In genomic region chr5:149198782-149199181, GRCm38 (mm10) we compare ENCODE assay signal across 27 mouse cellular contexts. TPM values are rescaled to one million over a fixed set of nuclear protein-coding genes. Genes with fewer than 3 reads are reported as not detected.
DNase-seq lines count a peak whose midpoint lies in the region; ATAC-seq and TF ChIP-seq lines count a peak whose summit lies in the region.
"Had no signal": no experiment of that assay in that cellular context is flagged by ENCODE, and none has a peak within 500 bp of the region (broad histone marks: within the 10 kb centered on the region; RNA-seq: fewer than 3 reads in every experiment).

No protein-coding gene starts in this region.

- TF ChIP-seq POLR2A in kidney, adult 2 months (IDR thresholded peaks at IDR 0.05; ENCODE audit: low read depth, low read length): no peak
- no peak for TF ChIP-seq POLR2A in liver, adult 2 months (IDR thresholded peaks at IDR 0.05; ENCODE audit: extremely low read depth, insufficient read depth, low read length)
- TF ChIP-seq POLR2A in testis, adult 2 months (IDR thresholded peaks at IDR 0.05; ENCODE audit: control insufficient read depth, low read depth, low read length): no peak

- no peak overlapping the region for H3K4me3 ChIP-seq in kidney, adult 2 months (ENCODE audit: insufficient read depth, low read depth, low read length)
- no peak overlapping the region for H3K4me3 ChIP-seq in liver, adult 2 months (ENCODE audit: insufficient read depth, low read depth, low read length)
- H3K4me3 ChIP-seq in liver, embryonic 12.5 days: no peak overlapping the region
- no peak overlapping the region for H3K4me3 ChIP-seq in liver, postnatal 0 days (ENCODE audit: low read depth, low read length)
- H3K4me3 ChIP-seq in liver, embryonic 11.5 days (ENCODE audit: low read depth, low read length): no peak overlapping the region
- peak overlapping the region; percentile 8; the same call in 1 of the 2 replicates for H3K4me3 ChIP-seq in testis, adult 2 months (ENCODE audit: control insufficient read depth, low read depth, low read length)
- H3K4me3 ChIP-seq: embryonic facial prominence, embryonic 13.5 days; embryonic facial prominence, embryonic 15.5 days; erythroblast, embryonic 14.5 days; forebrain, embryonic 10.5 days; forebrain, embryonic 12.5 days had no signal

- H3K36me3 ChIP-seq in kidney, adult 2 months (ENCODE audit: control insufficient read depth, insufficient read depth, low read length): no peaks in the 10 kb centered on the region; the same call in 1 of the 2 replicates
- peaks cover 39% of the 10 kb centered on the region for H3K36me3 ChIP-seq in liver, adult 2 months (ENCODE audit: control insufficient read depth, insufficient read depth, low read length)
- peaks cover 93% of the 10 kb centered on the region for H3K36me3 ChIP-seq in liver, embryonic 12.5 days
- peaks cover 70% of the 10 kb centered on the region for H3K36me3 ChIP-seq in liver, postnatal 0 days (replicated peaks; ENCODE audit: insufficient read depth, low read length)
- peaks cover 42% of the 10 kb centered on the region for H3K36me3 ChIP-seq in liver, embryonic 11.5 days (ENCODE audit: control insufficient read depth, insufficient read depth, low read length)
- peaks cover 8% of the 10 kb centered on the region for H3K36me3 ChIP-seq in testis, adult 2 months (ENCODE audit: control insufficient read depth, insufficient read depth, low read length)

- H3K27me3 ChIP-seq in kidney, adult 2 months (replicated peaks; ENCODE audit: control insufficient read depth, insufficient read depth, low read length): no peaks in the 10 kb centered on the region
- H3K27me3 ChIP-seq in liver, adult 2 months (ENCODE audit: control insufficient read depth, insufficient read depth, low read length): no peaks in the 10 kb centered on the region
- H3K27me3 ChIP-seq in liver, embryonic 12.5 days (replicated peaks): no peaks in the 10 kb centered on the region
- H3K27me3 ChIP-seq in liver, postnatal 0 days (ENCODE audit: insufficient read depth, low read length): no peaks in the 10 kb centered on the region
- no peaks in the 10 kb centered on the region for H3K27me3 ChIP-seq in liver, embryonic 11.5 days (replicated peaks; ENCODE audit: control insufficient read depth, insufficient read depth, low read length)
- H3K27me3 ChIP-seq in testis, adult 2 months (ENCODE audit: control insufficient read depth, insufficient read depth, low read length): no peaks in the 10 kb centered on the region
- H3K27me3 ChIP-seq: CH12.LX; embryonic facial prominence, embryonic 13.5 days; embryonic facial prominence, embryonic 15.5 days; forebrain, embryonic 12.5 days had no signal

- H3K9ac ChIP-seq in liver, adult 2 months (ENCODE audit: low read depth, low read length): no peak overlapping the region
- no peak overlapping the region for H3K9ac ChIP-seq in liver, embryonic 12.5 days
- peak overlapping the region; percentile 7; the same call in 1 of the 2 replicates for H3K9ac ChIP-seq in liver, postnatal 0 days (replicated peaks)
- no peak overlapping the region for H3K9ac ChIP-seq in liver, embryonic 11.5 days (ENCODE audit: low read depth, low read length)
- H3K9ac ChIP-seq: embryonic facial prominence, embryonic 13.5 days; embryonic facial prominence, embryonic 15.5 days; forebrain, embryonic 12.5 days had no signal

- no peaks in the 10 kb centered on the region for H3K9me3 ChIP-seq in liver, embryonic 12.5 days (replicated peaks)
- no peaks in the 10 kb centered on the region for H3K9me3 ChIP-seq in liver, postnatal 0 days (ENCODE audit: low read length)
- no peaks in the 10 kb centered on the region for H3K9me3 ChIP-seq in liver, embryonic 11.5 days (ENCODE audit: control insufficient read depth, low read length)
- H3K9me3 ChIP-seq: embryonic facial prominence, embryonic 13.5 days; embryonic facial prominence, embryonic 15.5 days; forebrain, embryonic 10.5 days; forebrain, embryonic 12.5 days had no signal

- H3K4me2 ChIP-seq in liver, embryonic 12.5 days: no peak overlapping the region
- H3K4me2 ChIP-seq in liver, postnatal 0 days (ENCODE audit: low read depth, low read length): no peak overlapping the region
- no peak overlapping the region for H3K4me2 ChIP-seq in liver, embryonic 11.5 days
- H3K4me2 ChIP-seq: embryonic facial prominence, embryonic 13.5 days; embryonic facial prominence, embryonic 15.5 days; forebrain, embryonic 12.5 days had no signal

- no peak for TF ChIP-seq CTCF in kidney, adult 2 months (conservative IDR thresholded peaks at IDR 0.05; ENCODE audit: insufficient read depth, insufficient read length, low read depth, low read length)
- TF ChIP-seq CTCF in liver, adult 2 months (IDR thresholded peaks at IDR 0.05; ENCODE audit: low read depth, low read length): no peak
- no peak for TF ChIP-seq CTCF in liver, postnatal 0 days (IDR thresholded peaks at IDR 0.05; ENCODE audit: low read depth)
- TF ChIP-seq CTCF in testis, adult 2 months (IDR thresholded peaks at IDR 0.05; ENCODE audit: control insufficient read depth, insufficient read depth, insufficient replicate concordance, low read depth, low read length): no peak

- peak; percentile 42 for DNase-seq in kidney, adult 2 months
- DNase-seq in kidney, adult 18-20 months: no peak
- peak; percentile 93 for DNase-seq in liver, adult 2 months (ENCODE audit: extremely low read depth, low read depth, low spot score)
- DNase-seq in liver, postnatal 0 days: no peak
- no peak for DNase-seq in liver, embryonic 11.5 days (ENCODE audit: low spot score)
- no peak for DNase-seq in testis, postnatal 10 days (ENCODE audit: low spot score)
- DNase-seq: adrenal gland, adult 2 months; adrenal gland, postnatal 10 days; adrenal gland, postnatal 25 days; B cell, adult 2 months; cerebellum, adult 11 months; cerebellum, adult 18-20 months; cerebellum, adult 8-10 months; cerebellum, adult 9-11 months; cerebellum, postnatal 14 days; cerebellum, postnatal 36 days; embryo, embryonic 11 days had no signal

- WGBS in kidney, adult 2 months: 66% methylated on average over 1 of the region's 1 CpGs
- WGBS in liver, adult 2 months: 24% methylated on average over 1 of the region's 1 CpGs
- 88% methylated on average over 1 of the region's 1 CpGs for WGBS in liver, embryonic 12.5 days (ENCODE audit: insufficient replicate concordance)
- WGBS in liver, postnatal 0 days (ENCODE audit: insufficient replicate concordance): 74% methylated on average over 1 of the region's 1 CpGs
- WGBS in liver, embryonic 11.5 days: 86% methylated on average over 1 of the region's 1 CpGs

- no peak for TF ChIP-seq EP300 in liver, postnatal 0 days (IDR thresholded peaks at IDR 0.05; ENCODE audit: low read depth)

- peaks cover 18% of the 10 kb centered on the region; the same call in 1 of the 2 replicates for H3K79me2 ChIP-seq in liver, adult 2 months (ENCODE audit: control insufficient read depth, insufficient read depth, low read length)

- no peak overlapping the region for H3K27ac ChIP-seq in kidney, adult 2 months (ENCODE audit: insufficient read depth, low read depth, low read length)
- peak overlapping the region; percentile 34 for H3K27ac ChIP-seq in liver, adult 2 months (replicated peaks; ENCODE audit: insufficient read depth, low read depth, low read length)
- no peak overlapping the region for H3K27ac ChIP-seq in liver, embryonic 12.5 days
- peak overlapping the region; percentile 48; the same call in 1 of the 2 replicates for H3K27ac ChIP-seq in liver, postnatal 0 days (ENCODE audit: low read depth)
- H3K27ac ChIP-seq in liver, embryonic 11.5 days (ENCODE audit: low read depth, low read length): no peak overlapping the region
- H3K27ac ChIP-seq in testis, adult 2 months (ENCODE audit: control insufficient read depth, insufficient read depth, low read depth, low read length): no peak overlapping the region
- H3K27ac ChIP-seq: embryonic facial prominence, embryonic 13.5 days; embryonic facial prominence, embryonic 15.5 days; forebrain, embryonic 10.5 days; forebrain, embryonic 12.5 days had no signal

- peaks cover 3% of the 10 kb centered on the region; the same call in 1 of the 2 replicates for H3K4me1 ChIP-seq in kidney, adult 2 months (ENCODE audit: control insufficient read depth, insufficient read depth, low read length)
- H3K4me1 ChIP-seq in liver, adult 2 months (ENCODE audit: control insufficient read depth, insufficient read depth, low read length): peaks cover 25% of the 10 kb centered on the region
- peaks cover 53% of the 10 kb centered on the region for H3K4me1 ChIP-seq in liver, embryonic 12.5 days
- H3K4me1 ChIP-seq in liver, postnatal 0 days (ENCODE audit: insufficient read depth): peaks cover 22% of the 10 kb centered on the region
- peaks cover 10% of the 10 kb centered on the region; the same call in 1 of the 2 replicates for H3K4me1 ChIP-seq in liver, embryonic 11.5 days (replicated peaks; ENCODE audit: control insufficient read depth, insufficient read depth, low read length)
- no peaks in the 10 kb centered on the region; the same call in none of the 2 replicates for H3K4me1 ChIP-seq in testis, adult 2 months (ENCODE audit: control insufficient read depth, insufficient read depth, low read length)

- ATAC-seq in liver, embryonic 12.5 days: no peak
- ATAC-seq in liver, postnatal 0 days: peak; percentile 66
- no peak for ATAC-seq in liver, embryonic 11.5 days (replicated peaks; ENCODE audit: low FRiP score)
- ATAC-seq: CD4-positive, CD25-positive, alpha-beta regulatory T cell, adult 4 months; forebrain, embryonic 14.5 days had no signal

RNA-seq across cellular contexts. Expression of gene Hmgb1, which starts 14.5 kb away (rescaled TPM):
- 33.6 and 48.1 TPM in 2 replicates for polyA plus RNA-seq in kidney, adult 2 months (2012; rRNA removed)
- 106 and 131 TPM in 2 replicates for total RNA-seq in liver, adult 2 months (2014; rRNA removed)
- 17.1 and 21.0 TPM in 2 replicates for polyA plus RNA-seq in liver, adult 2 months (2012; rRNA removed)
- polyA plus RNA-seq in liver, embryonic 12.5 days (2016; fragmentation: Nextera tagmentation; extraction: Ambion mirVana): 682 and 741 TPM in 2 replicates
- 421 and 439 TPM in 2 replicates for polyA plus RNA-seq in liver, postnatal 0 days (2015; fragmentation: Nextera tagmentation; extraction: Ambion mirVana)
- 1,278 and 1,318 TPM in 2 replicates for polyA plus RNA-seq in liver, embryonic 11.5 days (2014; fragmentation: Nextera tagmentation; extraction: Ambion mirVana)
- polyA plus RNA-seq in testis, adult 2 months (2012; rRNA removed): 15.2 and 15.3 TPM in 2 replicates

RNA-seq across cellular contexts. Expression of gene Uspl1, which starts 14.6 kb away (rescaled TPM):
- polyA plus RNA-seq in kidney, adult 2 months (2012; rRNA removed): 9.4 and 9.9 TPM in 2 replicates
- total RNA-seq in liver, adult 2 months (2014; rRNA removed): 17.0 and 17.1 TPM in 2 replicates
- polyA plus RNA-seq in liver, adult 2 months (2012; rRNA removed): 4.8 and 6.2 TPM in 2 replicates
- polyA plus RNA-seq in liver, embryonic 12.5 days (2016; fragmentation: Nextera tagmentation; extraction: Ambion mirVana): 32.5 and 37.1 TPM in 2 replicates
- polyA plus RNA-seq in liver, postnatal 0 days (2015; fragmentation: Nextera tagmentation; extraction: Ambion mirVana): 11.7 and 12.4 TPM in 2 replicates
- 53.2 and 62.3 TPM in 2 replicates for polyA plus RNA-seq in liver, embryonic 11.5 days (2014; fragmentation: Nextera tagmentation; extraction: Ambion mirVana)
- polyA plus RNA-seq in testis, adult 2 months (2012; rRNA removed): 17.2 and 17.9 TPM in 2 replicates

Comparison
In these comparisons a context has a peak if more than half of its experiments do, and no peak if none do; other contexts are left out.
1. DNase-seq: peak in kidney, adult 2 months (single experiment) and liver, adult 2 months (single experiment); none in kidney, adult 18-20 months (single experiment), liver, postnatal 0 days (single experiment), liver, embryonic 11.5 days (single experiment) and testis, postnatal 10 days (single experiment).
2. H3K27ac ChIP-seq: peak in liver, adult 2 months (single experiment) and liver, postnatal 0 days (single experiment); none in kidney, adult 2 months (single experiment), liver, embryonic 12.5 days (single experiment), liver, embryonic 11.5 days (single experiment) and testis, adult 2 months (single experiment).